Mouse (Mus musculus): Measurements from ENCODE around the gene Myo5c.

- TF ChIP-seq CTCF (IDR thresholded peaks at IDR 0.05; ENCODE audit: borderline replicate concordance, control insufficient read depth, extremely low read depth, insufficient read depth, low read length, poor library complexity) (no peak), POLR2A (IDR thresholded peaks at IDR 0.05; ENCODE audit: control insufficient read depth, extremely low read depth, insufficient read depth, low read length, poor library complexity) (no peak)
These were observed 110.6 kb downstream of the Myo5c start for GRCm38 (mm10) chr9:75342433-75342832.

Data from thymus, adult 2 months (tissue).